In genomic region chr13:51170215-51170614, GRCm38 (mm10) we compare ENCODE assay signal across 9 mouse cellular contexts. TPM values are rescaled to one million over a fixed set of nuclear protein-coding genes. Genes with fewer than 3 reads are reported as not detected.
A peak's percentile ranks its signal among the peaks of the same experiment; 100 is the strongest.
DNase-seq lines count a peak whose midpoint lies in the region; ATAC-seq and TF ChIP-seq lines count a peak whose summit lies in the region.
"Had no signal": no experiment of that assay in that cellular context is flagged by ENCODE, and none has a peak within 500 bp of the region (broad histone marks: within the 10 kb centered on the region; RNA-seq: fewer than 3 reads in every experiment).

No protein-coding gene starts in this region.

- WGBS in kidney, embryonic 14.5 days = 37% methylated on average over 11 of the region's 11 CpGs
- 20% methylated on average over 11 of the region's 11 CpGs for WGBS in heart, embryonic 14.5 days
- WGBS in limb, embryonic 14.5 days = 34% methylated on average over 11 of the region's 11 CpGs
- 40% methylated on average over 11 of the region's 11 CpGs for WGBS in neural tube, embryonic 12.5 days

- no peaks in the 10 kb centered on the region for H3K36me3 ChIP-seq in kidney, embryonic 14.5 days (ENCODE audit: control insufficient read depth, insufficient read depth, low read length)
- no peaks in the 10 kb centered on the region for H3K36me3 ChIP-seq in heart, embryonic 14.5 days (ENCODE audit: control insufficient read depth, insufficient read depth, low read length)
- H3K36me3 ChIP-seq in limb, embryonic 14.5 days (ENCODE audit: control insufficient read depth, insufficient read depth, low read length) = no peaks in the 10 kb centered on the region
- H3K36me3 ChIP-seq in neural tube, embryonic 12.5 days = no peaks in the 10 kb centered on the region

- no peaks in the 10 kb centered on the region for H3K9me3 ChIP-seq in kidney, embryonic 14.5 days (ENCODE audit: control insufficient read depth, low read length)
- no peaks in the 10 kb centered on the region for H3K9me3 ChIP-seq in heart, embryonic 14.5 days (ENCODE audit: control insufficient read depth, low read length)
- no peaks in the 10 kb centered on the region for H3K9me3 ChIP-seq in limb, embryonic 14.5 days (ENCODE audit: control insufficient read depth, low read length)
- no peaks in the 10 kb centered on the region for H3K9me3 ChIP-seq in neural tube, embryonic 12.5 days

- no peak for DNase-seq in kidney, adult 18-20 months
- no peak for DNase-seq in limb, embryonic 14.5 days (ENCODE audit: low spot score)
- no peak for DNase-seq in layer of hippocampus, postnatal 25 days (ENCODE audit: extremely low spot score in 1 of 2, low spot score in 1 of 2)
- DNase-seq in Muller cell, postnatal 12 days (ENCODE audit: inconsistent ontology term) = no peak

- peaks cover 18% of the 10 kb centered on the region for H3K27me3 ChIP-seq in kidney, embryonic 14.5 days (ENCODE audit: control insufficient read depth, insufficient read depth, low read length)
- peaks cover 14% of the 10 kb centered on the region for H3K27me3 ChIP-seq in heart, embryonic 14.5 days (ENCODE audit: control insufficient read depth, insufficient read depth, low read length)
- no peaks in the 10 kb centered on the region for H3K27me3 ChIP-seq in limb, embryonic 14.5 days (ENCODE audit: control insufficient read depth, insufficient read depth, low read length)
- H3K27me3 ChIP-seq in neural tube, embryonic 12.5 days (replicated peaks) = peaks cover 29% of the 10 kb centered on the region

- ATAC-seq in kidney, embryonic 14.5 days (ENCODE audit: low FRiP score, low TSS enrichment) = 0 out of 2 replicates have a peak, but pooled peaks have one; percentile 11
- peak; percentile 20; the same call in 1 of the 2 replicates for ATAC-seq in heart, embryonic 14.5 days (ENCODE audit: insufficient number of reproducible peaks, insufficient read depth, low FRiP score, low read depth)
- ATAC-seq in limb, embryonic 14.5 days (ENCODE audit: low FRiP score, low read depth) = no peak
- 0 out of 2 replicates have a peak, but pooled peaks have one; percentile 23 for ATAC-seq in neural tube, embryonic 12.5 days (ENCODE audit: low FRiP score, low read depth)
- ATAC-seq in megakaryocyte-erythroid progenitor cell, adult 5-6 weeks (replicated peaks; ENCODE audit: low FRiP score, low TSS enrichment, poor library complexity, severe bottlenecking) = no peak

- H3K9ac ChIP-seq in kidney, embryonic 14.5 days (ENCODE audit: low read depth, low read length) = no peak overlapping the region
- H3K9ac ChIP-seq in heart, embryonic 14.5 days (ENCODE audit: low read length) = no peak overlapping the region
- H3K9ac ChIP-seq in limb, embryonic 14.5 days (ENCODE audit: low read depth, low read length, severe bottlenecking) = no peak overlapping the region
- H3K9ac ChIP-seq in neural tube, embryonic 12.5 days = no peak overlapping the region

- H3K4me3 ChIP-seq in kidney, embryonic 14.5 days (ENCODE audit: low read length) = peak overlapping the region; percentile 53
- H3K4me3 ChIP-seq in heart, embryonic 14.5 days (ENCODE audit: control insufficient read depth in 1 of 2, insufficient read depth in 1 of 2, low read depth in 1 of 2, low read length in 2 of 2) = peak overlapping the region; percentile 7 to 55
- peak overlapping the region; percentile 52 for H3K4me3 ChIP-seq in limb, embryonic 14.5 days (replicated peaks; ENCODE audit: low read length)
- H3K4me3 ChIP-seq in neural tube, embryonic 12.5 days = no peak overlapping the region

- no peak overlapping the region for H3K27ac ChIP-seq in kidney, embryonic 14.5 days (ENCODE audit: low read depth, low read length)
- H3K27ac ChIP-seq in heart, embryonic 14.5 days (replicated peaks in 1 of 2; ENCODE audit: control insufficient read depth in 1 of 2, insufficient read depth in 1 of 2, low read depth in 2 of 2, low read length in 2 of 2) = no peak overlapping the region
- no peak overlapping the region for H3K27ac ChIP-seq in limb, embryonic 14.5 days (replicated peaks; ENCODE audit: low read depth, low read length)
- H3K27ac ChIP-seq in neural tube, embryonic 12.5 days = no peak overlapping the region
- H3K27ac ChIP-seq: macrophage had no signal

- H3K4me2 ChIP-seq in kidney, embryonic 14.5 days (replicated peaks; ENCODE audit: low read depth, low read length) = peak overlapping the region; percentile 97
- peak overlapping the region; percentile 100 for H3K4me2 ChIP-seq in heart, embryonic 14.5 days (ENCODE audit: low read length)
- H3K4me2 ChIP-seq in limb, embryonic 14.5 days (replicated peaks; ENCODE audit: low read depth, low read length, severe bottlenecking) = peak overlapping the region; percentile 98
- H3K4me2 ChIP-seq in neural tube, embryonic 12.5 days (replicated peaks) = peak overlapping the region; percentile 95

- 0 out of 2 replicates have a peak, but pooled peaks cover 6% of the 10 kb centered on the region for H3K4me1 ChIP-seq in kidney, embryonic 14.5 days (ENCODE audit: control insufficient read depth, insufficient read depth, low read length)
- H3K4me1 ChIP-seq in heart, embryonic 14.5 days (ENCODE audit: control insufficient read depth in 2 of 2, insufficient read depth in 2 of 2, low read length in 2 of 2) = peaks cover 4 to 6% of the 10 kb centered on the region in 2 experiments; a peak in 2 of 4 replicates
- peaks cover 5% of the 10 kb centered on the region; the same call in 1 of the 2 replicates for H3K4me1 ChIP-seq in limb, embryonic 14.5 days (ENCODE audit: control insufficient read depth, insufficient read depth, low read length)
- peaks cover 15% of the 10 kb centered on the region for H3K4me1 ChIP-seq in neural tube, embryonic 12.5 days

- no peak for TF ChIP-seq POLR2A in limb, embryonic 14.5 days (IDR thresholded peaks at IDR 0.05; ENCODE audit: borderline replicate concordance, extremely low read depth, insufficient read depth, insufficient read length)

RNA-seq across cellular contexts. Expression of gene Nxnl2, which starts 0.6 kb away (rescaled TPM):
- 1.0 and 1.1 TPM in 2 replicates for polyA plus RNA-seq in kidney, embryonic 14.5 days (2014; fragmentation: Nextera tagmentation; extraction: Ambion mirVana)
- 1.2 and 2.3 TPM in 2 replicates for polyA plus RNA-seq in heart, embryonic 14.5 days (2014; fragmentation: Nextera tagmentation; extraction: Ambion mirVana)
- polyA plus RNA-seq in limb, embryonic 14.5 days (2012; rRNA removed) = 7.6 and 7.8 TPM in 2 replicates
- polyA plus RNA-seq in limb, embryonic 14.5 days (2014; fragmentation: Nextera tagmentation; extraction: Ambion mirVana) = 5.2 and 7.3 TPM in 2 replicates
- polyA plus RNA-seq in neural tube, embryonic 12.5 days (2016; fragmentation: Nextera tagmentation; extraction: Ambion mirVana) = 0.77 and 0.86 TPM in 2 replicates
- not detected in 2 replicates for total RNA-seq in megakaryocyte-erythroid progenitor cell, adult 5-6 weeks (2014; fragmentation: Nextera tagmentation)
- total RNA-seq in megakaryocyte-erythroid progenitor cell, adult 5-6 weeks (2017) = not detected in 2 replicates
- total RNA-seq in layer of hippocampus, postnatal 25 days (2021) = under 1 TPM in 1 of 2 experiments, not detected in 1; 0.22 TPM
- polyA plus RNA-seq: macrophage had no signal

Comparison
In these comparisons a context has a peak if more than half of its experiments do, and no peak if none do; other contexts are left out.
1. ATAC-seq: peak in kidney, embryonic 14.5 days (single experiment), heart, embryonic 14.5 days (single experiment) and neural tube, embryonic 12.5 days (single experiment); none in limb, embryonic 14.5 days (single experiment) and megakaryocyte-erythroid progenitor cell, adult 5-6 weeks (single experiment).
2. Peak in every context shown above with its lines, with median percentiles within 50 percentile points of each other: H3K4me2 ChIP-seq.